Mouse (Mus musculus) heart, embryonic 13.5 days (tissue): ENCODE data around the gene Dnajb11. TPM values are rescaled to one million over a fixed set of nuclear protein-coding genes. Genes with fewer than 3 reads are reported as not detected.

Experiments used
- ATAC-seq: fragments of 200-750 bp; cut with Nextera tagmentation; 2 replicates; pipeline ENCODE4 v1.8.0; 2017; ENCODE audit warnings: moderate TSS enrichment; ENCODE audit not compliant: insufficient number of reproducible peaks, low FRiP score, low TSS enrichment; ENCODE audit errors: extremely low read depth
- H3K27ac ChIP-seq: fragments of 300-500 bp; sonication (generic); replicated peaks from 2 replicates; pipeline ENCODE4 v1.5.1; 2015; ENCODE audit warnings: moderate library complexity, mild to moderate bottlenecking, inconsistent platforms
- H3K27me3 ChIP-seq: fragments of 300-500 bp; sonication (generic); replicated peaks from 2 replicates; pipeline ENCODE4 v1.6.1; 2015; ENCODE audit warnings: mild to moderate bottlenecking, inconsistent platforms
- H3K36me3 ChIP-seq: fragments of 300-500 bp; sonication (generic); 2 replicates; pipeline ENCODE4 v1.6.1; 2015; ENCODE audit warnings: mild to moderate bottlenecking, inconsistent platforms
- H3K4me1 ChIP-seq: fragments of 300-500 bp; sonication (generic); 2 replicates; pipeline ENCODE4 v1.6.1; 2015; ENCODE audit warnings: inconsistent platforms
- H3K4me2 ChIP-seq: fragments of 300-500 bp; sonication (generic); 2 replicates; pipeline ENCODE4 v1.6.1; 2015; ENCODE audit warnings: inconsistent platforms, mild to moderate bottlenecking, moderate library complexity
- H3K4me3 ChIP-seq: fragments of 300-500 bp; sonication (generic); 2 replicates; pipeline ENCODE4 v1.5.1; 2015; ENCODE audit warnings: moderate library complexity, mild to moderate bottlenecking, inconsistent platforms
- H3K9ac ChIP-seq: fragments of 300-500 bp; sonication (generic); 2 replicates; pipeline ENCODE4 v1.6.1; 2015; ENCODE audit warnings: inconsistent platforms, mild to moderate bottlenecking, moderate library complexity
- H3K9me3 ChIP-seq: fragments of 300-500 bp; sonication (generic); 2 replicates; pipeline ENCODE4 v1.6.1; 2016; ENCODE audit warnings: inconsistent platforms
- WGBS: fragments of 180-500 bp; shearing (Covaris S2); methylation state at CpG from one replicate; pipeline ENCODE4 v1.1.7; 2015; ENCODE audit warnings: mixed read lengths; 5-methylcytosine and 5-hydroxymethylcytosine counted together
- polyA plus RNA-seq: library from polyadenylated mRNA; unstranded; fragments of >200 nt; fragmentation: Nextera tagmentation; extraction: Ambion mirVana; gene quantifications from 2 replicates; pipeline ENCODE4 v1.2.1, GENCODE M21; 2015

Gene Dnajb11
- polyA plus RNA-seq, 1 experiment from 2014 or later = 96.7 TPM

DNA sequence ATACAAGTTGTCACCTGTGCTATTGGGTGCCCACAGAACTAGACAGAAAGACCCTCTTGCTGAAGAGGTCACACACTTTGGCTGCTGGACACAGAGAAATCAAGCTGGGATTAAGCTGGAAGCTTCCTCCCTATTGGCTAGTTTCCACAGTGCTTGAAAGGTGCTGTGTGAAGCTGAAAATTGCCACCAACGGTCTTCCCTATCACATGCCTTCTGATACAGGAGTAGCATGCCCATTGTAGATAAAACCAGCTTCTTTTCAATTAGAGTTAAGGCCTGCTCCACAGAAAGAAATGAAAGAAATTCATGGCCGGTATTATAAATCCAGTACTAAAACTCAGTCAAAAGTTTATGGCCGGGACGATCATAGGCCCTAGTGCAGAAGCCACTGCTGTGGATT is 4.9 kb upstream of the Dnajb11 start:
- no peaks in the 10 kb centered on the region for H3K27me3 ChIP-seq
- no peak for ATAC-seq
- no peak overlapping the region for H3K9ac ChIP-seq
- H3K4me3 ChIP-seq = no peak overlapping the region
- H3K36me3 ChIP-seq = peaks cover 14% of the 10 kb centered on the region
- H3K9me3 ChIP-seq = no peaks in the 10 kb centered on the region
- peaks cover 6% of the 10 kb centered on the region for H3K4me1 ChIP-seq
- H3K27ac ChIP-seq = no peak overlapping the region
- 87% methylated on average over 4 of the region's 4 CpGs for WGBS
- no peak overlapping the region for H3K4me2 ChIP-seq

- H3K27ac ChIP-seq = peak overlapping the region; percentile 82
- no peaks in the 10 kb centered on the region for H3K9me3 ChIP-seq
- peak overlapping the region; percentile 75 for H3K4me3 ChIP-seq
- 8% methylated on average over 9 of the region's 9 CpGs for WGBS
- H3K4me1 ChIP-seq = peaks cover 13% of the 10 kb centered on the region
- no peak for ATAC-seq
- peaks cover 11% of the 10 kb centered on the region for H3K36me3 ChIP-seq
- peak overlapping the region; percentile 84 for H3K9ac ChIP-seq
- peak overlapping the region; percentile 89 for H3K4me2 ChIP-seq
- no peaks in the 10 kb centered on the region for H3K27me3 ChIP-seq
Observed at GRCm38 (mm10) chr16:22856773-22857172, 872 bp upstream of the Dnajb11 start.

- Histone ChIP-seq H3K9ac (no peak overlapping the region), H3K27ac (no peak overlapping the region), H3K4me1 (no peaks in the 10 kb centered on the region), H3K9me3 (no peaks in the 10 kb centered on the region), H3K36me3 (peaks cover 63% of the 10 kb centered on the region), H3K4me3 (no peak overlapping the region), H3K27me3 (no peaks in the 10 kb centered on the region), H3K4me2 (no peak overlapping the region)
- WGBS = 93% methylated on average over 8 of the region's 8 CpGs
- ATAC-seq = no peak
Observed at GRCm38 (mm10) chr16:22872397-22872796, 14.8 kb downstream of the Dnajb11 start.

GRCm38 (mm10) chr16:22873369-22873768 is 15.7 kb downstream of the Dnajb11 start:
- H3K9me3 ChIP-seq = no peaks in the 10 kb centered on the region
- no peaks in the 10 kb centered on the region for H3K27me3 ChIP-seq
- no peak overlapping the region for H3K4me3 ChIP-seq
- no peak for ATAC-seq
- H3K9ac ChIP-seq = no peak overlapping the region
- no peaks in the 10 kb centered on the region for H3K4me1 ChIP-seq
- H3K36me3 ChIP-seq = peaks cover 53% of the 10 kb centered on the region
- WGBS = 55% methylated on average over 4 of the region's 4 CpGs
- H3K4me2 ChIP-seq = no peak overlapping the region
- no peak overlapping the region for H3K27ac ChIP-seq

DNA sequence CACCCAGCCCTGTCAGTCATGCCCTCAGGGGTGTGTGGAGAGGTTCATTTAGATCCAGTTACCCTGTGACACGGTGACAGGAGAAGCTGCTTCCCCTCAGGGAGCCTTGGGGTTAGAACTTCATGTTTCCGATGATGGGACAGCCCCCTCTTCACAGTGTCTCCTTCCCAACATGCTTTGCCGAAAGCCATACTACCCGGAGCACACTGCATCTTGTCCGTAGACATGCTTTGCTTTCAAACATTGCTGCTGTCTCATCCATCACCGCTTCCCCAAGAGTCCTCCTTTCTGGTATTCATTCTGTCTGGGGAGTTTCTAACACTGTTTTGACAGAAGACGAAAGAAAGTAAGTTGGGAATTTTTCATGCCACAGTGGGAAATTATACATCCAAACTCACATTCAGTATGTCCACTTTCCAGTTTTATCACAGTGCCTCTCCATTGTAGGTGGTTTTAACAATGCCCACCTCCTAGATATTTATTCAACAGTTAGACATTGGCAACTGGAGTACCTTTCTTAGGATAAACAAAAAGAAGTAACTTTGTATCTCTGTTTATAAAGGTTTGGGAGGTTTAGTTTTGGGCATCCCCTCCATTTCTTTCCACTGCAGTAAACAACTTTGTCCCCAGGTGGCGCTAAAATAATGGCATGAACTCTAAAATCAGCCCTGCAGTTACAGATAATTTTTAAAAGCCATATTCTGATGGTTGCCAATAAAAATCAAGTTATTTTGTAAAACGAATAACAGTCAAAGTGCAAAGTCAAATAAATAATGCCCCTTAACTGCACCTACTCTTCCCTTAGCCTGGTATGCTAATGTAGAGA is 18.8 kb downstream of the Dnajb11 start:
- no peak overlapping the region for H3K4me2 ChIP-seq
- H3K4me3 ChIP-seq = no peak overlapping the region
- H3K27me3 ChIP-seq = no peaks in the 10 kb centered on the region; the same call in 1 of the 2 replicates
- peaks cover 10% of the 10 kb centered on the region for H3K4me1 ChIP-seq
- no peaks in the 10 kb centered on the region for H3K9me3 ChIP-seq
- H3K27ac ChIP-seq = no peak overlapping the region
- WGBS = 41% methylated on average over 9 of the region's 9 CpGs
- peaks cover 23% of the 10 kb centered on the region for H3K36me3 ChIP-seq
- no peak for ATAC-seq
- no peak overlapping the region for H3K9ac ChIP-seq

GRCm38 (mm10) chr16:22877660-22878390 is 20.2 kb downstream of the Dnajb11 start:
- peaks cover 10% of the 10 kb centered on the region for H3K4me1 ChIP-seq
- H3K36me3 ChIP-seq = peaks cover 9% of the 10 kb centered on the region
- no peaks in the 10 kb centered on the region for H3K9me3 ChIP-seq
- 69% methylated on average over 11 of the region's 11 CpGs for WGBS
- no peaks in the 10 kb centered on the region; the same call in 1 of the 2 replicates for H3K27me3 ChIP-seq
- H3K4me3 ChIP-seq = no peak overlapping the region
- ATAC-seq = no peak
- H3K9ac ChIP-seq = no peak overlapping the region
- no peak overlapping the region for H3K4me2 ChIP-seq
- no peak overlapping the region for H3K27ac ChIP-seq

DNA sequence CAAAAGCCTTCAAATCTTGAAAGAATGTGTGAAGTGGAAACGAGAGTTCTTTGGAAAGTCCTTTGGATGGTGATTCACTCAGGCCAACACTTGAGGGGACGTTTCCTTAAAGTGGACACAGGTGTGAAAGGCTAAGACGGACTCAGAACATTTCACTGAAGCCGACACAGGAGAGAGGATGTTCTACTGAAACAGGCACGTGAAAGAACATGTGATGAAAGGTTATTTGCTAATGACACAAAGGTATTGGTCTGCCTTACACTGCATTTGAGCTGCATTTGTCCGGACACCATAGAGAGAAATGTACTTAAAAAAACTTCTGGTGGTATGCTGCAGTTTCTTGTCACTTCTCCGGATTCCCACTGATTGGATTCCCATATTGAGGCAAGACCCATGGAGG is 21.1 kb downstream of the Dnajb11 start:
- WGBS = 71% methylated on average over 7 of the region's 7 CpGs
- no peaks in the 10 kb centered on the region for H3K9me3 ChIP-seq
- H3K27me3 ChIP-seq = no peaks in the 10 kb centered on the region; the same call in 1 of the 2 replicates
- no peak overlapping the region for H3K4me3 ChIP-seq
- no peak overlapping the region for H3K9ac ChIP-seq
- no peak for ATAC-seq
- H3K4me1 ChIP-seq = peaks cover 10% of the 10 kb centered on the region
- no peak overlapping the region for H3K4me2 ChIP-seq
- no peaks in the 10 kb centered on the region for H3K36me3 ChIP-seq
- no peak overlapping the region for H3K27ac ChIP-seq

- Histone ChIP-seq H3K9me3 (no peaks in the 10 kb centered on the region), H3K4me2 (no peak overlapping the region), H3K9ac (no peak overlapping the region), H3K36me3 (no peaks in the 10 kb centered on the region), H3K4me1 (peaks cover 10% of the 10 kb centered on the region), H3K27me3 (no peaks in the 10 kb centered on the region; the same call in 1 of the 2 replicates), H3K4me3 (no peak overlapping the region), H3K27ac (no peak overlapping the region)
- WGBS = 56% methylated on average over 7 of the region's 7 CpGs
- no peak for ATAC-seq
Observed at GRCm38 (mm10) chr16:22879945-22880595, 22.4 kb downstream of the Dnajb11 start.

- 24% methylated on average over 6 of the region's 6 CpGs for WGBS
- no peaks in the 10 kb centered on the region for H3K36me3 ChIP-seq
- H3K4me1 ChIP-seq = peaks cover 12% of the 10 kb centered on the region
- no peak overlapping the region for H3K27ac ChIP-seq
- no peaks in the 10 kb centered on the region for H3K9me3 ChIP-seq
- H3K9ac ChIP-seq = no peak overlapping the region
- H3K4me2 ChIP-seq = no peak overlapping the region
- no peaks in the 10 kb centered on the region; the same call in 1 of the 2 replicates for H3K27me3 ChIP-seq
- H3K4me3 ChIP-seq = no peak overlapping the region
- no peak; the same call in 1 of the 2 replicates for ATAC-seq
Observed at GRCm38 (mm10) chr16:22880900-22881299, 23.3 kb downstream of the Dnajb11 start.

GRCm38 (mm10) chr16:22881487-22881886 is 23.8 kb downstream of the Dnajb11 start:
- no peak for ATAC-seq
- H3K4me3 ChIP-seq = no peak overlapping the region
- no peak overlapping the region for H3K4me2 ChIP-seq
- no peak overlapping the region for H3K9ac ChIP-seq
- no peak overlapping the region for H3K27ac ChIP-seq
- no peaks in the 10 kb centered on the region for H3K36me3 ChIP-seq
- no peaks in the 10 kb centered on the region for H3K9me3 ChIP-seq
- H3K4me1 ChIP-seq = peaks cover 12% of the 10 kb centered on the region
- H3K27me3 ChIP-seq = no peaks in the 10 kb centered on the region; the same call in 1 of the 2 replicates
- WGBS = 49% methylated on average over 4 of the region's 4 CpGs

- Histone ChIP-seq H3K9me3 (no peaks in the 10 kb centered on the region), H3K4me3 (no peak overlapping the region), H3K4me2 (no peak overlapping the region), H3K9ac (no peak overlapping the region), H3K27me3 (peaks cover 4% of the 10 kb centered on the region; the same call in 1 of the 2 replicates), H3K36me3 (no peaks in the 10 kb centered on the region), H3K4me1 (peaks cover 12% of the 10 kb centered on the region), H3K27ac (no peak overlapping the region)
- WGBS = 59% methylated on average over 5 of the region's 5 CpGs
- ATAC-seq = no peak
Observed at GRCm38 (mm10) chr16:22883441-22883840, 25.8 kb downstream of the Dnajb11 start.
